Mouse (Mus musculus) heart, postnatal 0 days (tissue): Measurements from ENCODE around the gene Col4a2. TPM values are rescaled to one million over a fixed set of nuclear protein-coding genes. Genes with fewer than 3 reads are reported as not detected.

Source experiments
- ATAC-seq: fragments of 200-750 bp; cut with Nextera tagmentation; 2 replicates; pipeline ENCODE4 v1.8.0; 2017; ENCODE audit warnings: low read depth, moderate number of reproducible peaks, moderate library complexity; ENCODE audit not compliant: insufficient read depth
- DNase-seq: peaks from one replicate; pipeline ENCODE4 v3.0.0-alpha.2; 2016; ENCODE audit warnings: low spot score
- H3K27ac ChIP-seq: fragments of 300-500 bp; sonication (generic); 2 replicates; pipeline ENCODE4 v1.5.1; 2014; ENCODE audit warnings: low read depth, mild to moderate bottlenecking
- H3K27me3 ChIP-seq: fragments of 300-500 bp; sonication (generic); 2 replicates; pipeline ENCODE4 v1.6.1; 2014; ENCODE audit warnings: low read length, mixed read lengths; ENCODE audit not compliant: control insufficient read depth, insufficient read depth
- H3K36me3 ChIP-seq: fragments of 300-500 bp; sonication (generic); replicated peaks from 2 replicates; pipeline ENCODE4 v1.6.1; 2014; ENCODE audit warnings: low read length, mixed read lengths; ENCODE audit not compliant: control insufficient read depth, insufficient read depth
- H3K4me1 ChIP-seq: fragments of 300-500 bp; sonication (generic); 2 replicates; pipeline ENCODE4 v1.6.1; 2014; ENCODE audit warnings: antibody characterized with exemption; ENCODE audit not compliant: control insufficient read depth, insufficient read depth
- H3K4me2 ChIP-seq: fragments of 300-500 bp; sonication (generic); 2 replicates; pipeline ENCODE4 v1.6.1; 2014; ENCODE audit warnings: low read depth, mild to moderate bottlenecking, low read length, moderate library complexity
- H3K4me3 ChIP-seq: fragments of 300-500 bp; sonication (generic); 2 replicates; pipeline ENCODE4 v1.5.1; 2014; ENCODE audit warnings: low read depth, low read length
- H3K9ac ChIP-seq: fragments of 300-500 bp; sonication (generic); replicated peaks from 2 replicates; pipeline ENCODE4 v1.6.1; 2014; ENCODE audit warnings: low read depth, low read length, mixed read lengths
- H3K9me3 ChIP-seq: fragments of 300-500 bp; sonication (generic); replicated peaks from 2 replicates; pipeline ENCODE4 v1.6.1; 2016; ENCODE audit warnings: low read length; ENCODE audit not compliant: control insufficient read depth
- CTCF ChIP-seq: IDR thresholded peaks from 2 replicates; pipeline ENCODE4 v1.5.1; 2016; ENCODE audit warnings: antibody characterized with exemption, control low read depth, low read depth
- EP300 ChIP-seq: IDR thresholded peaks from 2 replicates; pipeline ENCODE4 v1.6.1; 2016; ENCODE audit warnings: antibody characterized with exemption, low read depth
- WGBS: fragments of 180-500 bp; shearing (Covaris S2); extraction: QIAGEN DNeasy Blood & Tissue Kit; methylation state at CpG from one replicate; pipeline ENCODE4 v1.1.7; 2014; 5-methylcytosine and 5-hydroxymethylcytosine counted together
- polyA plus RNA-seq: library from polyadenylated mRNA; unstranded; fragments of >200 nt; fragmentation: Nextera tagmentation; extraction: Ambion mirVana; gene quantifications from 2 replicates; pipeline ENCODE4 v1.2.1, GENCODE M21; 2015
- total RNA-seq: library from RNA; depleted of rRNA; stranded (reverse); fragments of >200 nt; gene quantifications from 2 replicates; pipeline ENCODE4 v1.2.3, GENCODE M21; 2014; ENCODE audit warnings: low replicate concordance

Col4a2 gene
- total and polyA plus RNA-seq, 2 experiments from 2014 or later = 98.5 to 315 TPM

DNA sequence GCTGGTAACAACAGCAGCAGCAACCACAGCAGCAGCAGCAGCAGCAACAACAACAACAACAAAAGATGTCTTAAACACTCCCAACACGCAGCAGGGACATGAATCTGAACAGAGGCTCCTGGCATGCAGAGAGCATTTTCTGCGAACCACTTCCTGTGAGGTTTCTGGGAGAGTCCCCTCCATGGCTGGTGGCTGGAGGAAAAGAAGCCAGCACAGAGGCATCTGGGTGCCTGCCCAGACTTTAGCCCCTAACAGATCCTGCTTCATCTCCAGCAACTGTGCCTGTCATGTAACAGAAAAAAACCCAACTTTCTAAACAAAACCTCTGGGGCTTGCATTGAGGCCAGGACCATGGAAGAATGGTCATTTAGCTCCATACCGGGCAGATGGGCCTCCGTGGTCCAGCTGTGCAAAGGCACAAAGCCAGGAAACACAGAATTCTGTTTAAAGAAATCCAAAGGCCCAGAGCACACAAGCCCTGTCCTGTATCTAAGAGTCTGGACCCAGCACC is 34.4 kb upstream of the Col4a2 start:
- H3K27me3 ChIP-seq = no peaks in the 10 kb centered on the region
- DNase-seq = no peak
- H3K9ac ChIP-seq = no peak overlapping the region
- no peak overlapping the region for H3K4me3 ChIP-seq
- 0 out of 2 replicates have a peak, but pooled peaks have one; percentile 21 for ATAC-seq
- H3K27ac ChIP-seq = peak overlapping the region; percentile 86
- TF ChIP-seq EP300 = no peak
- no peak for TF ChIP-seq CTCF
- H3K4me2 ChIP-seq = peak overlapping the region; percentile 13; the same call in 1 of the 2 replicates
- H3K4me1 ChIP-seq = peaks cover 70% of the 10 kb centered on the region
- no peaks in the 10 kb centered on the region for H3K36me3 ChIP-seq
- WGBS = 28% methylated on average over 4 of the region's 4 CpGs
- H3K9me3 ChIP-seq = no peaks in the 10 kb centered on the region

DNA sequence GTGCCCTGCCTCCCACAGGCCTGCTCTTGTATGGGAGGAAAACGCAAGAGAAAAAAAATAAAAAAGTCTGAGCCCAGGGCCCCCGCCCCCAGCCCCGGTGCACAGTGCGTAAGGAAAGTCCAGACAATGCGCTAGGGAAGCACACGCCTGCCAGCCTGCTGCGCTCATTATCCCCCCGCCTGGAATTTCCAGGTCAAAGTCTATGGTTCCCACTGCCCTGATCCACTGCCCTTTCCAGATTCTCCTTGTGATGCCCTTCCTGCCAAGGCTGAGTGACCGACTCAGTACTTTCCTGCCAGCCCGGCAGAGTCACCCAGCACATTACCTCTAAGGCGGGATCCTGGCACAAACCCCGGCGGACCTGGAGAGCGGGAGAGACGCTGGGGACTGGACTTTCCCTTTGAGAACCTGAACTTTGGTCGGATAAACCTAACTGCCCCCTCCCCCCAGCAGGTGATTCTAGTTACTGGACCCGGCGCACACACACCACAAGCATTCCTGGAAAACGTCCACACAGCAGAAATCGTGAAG is 33.2 kb upstream of the Col4a2 start:
- Histone ChIP-seq H3K4me1 (peaks cover 70% of the 10 kb centered on the region), H3K27me3 (no peaks in the 10 kb centered on the region), H3K9me3 (no peaks in the 10 kb centered on the region), H3K4me2 (peak overlapping the region; percentile 47), H3K9ac (no peak overlapping the region), H3K36me3 (no peaks in the 10 kb centered on the region), H3K4me3 (no peak overlapping the region), H3K27ac (peak overlapping the region; percentile 86)
- TF ChIP-seq CTCF (no peak), EP300 (peak; percentile 69)
- DNase-seq = peak; percentile 68
- 40% methylated on average over 20 of the region's 20 CpGs for WGBS
- peak; percentile 45; the same call in 1 of the 2 replicates for ATAC-seq

DNA sequence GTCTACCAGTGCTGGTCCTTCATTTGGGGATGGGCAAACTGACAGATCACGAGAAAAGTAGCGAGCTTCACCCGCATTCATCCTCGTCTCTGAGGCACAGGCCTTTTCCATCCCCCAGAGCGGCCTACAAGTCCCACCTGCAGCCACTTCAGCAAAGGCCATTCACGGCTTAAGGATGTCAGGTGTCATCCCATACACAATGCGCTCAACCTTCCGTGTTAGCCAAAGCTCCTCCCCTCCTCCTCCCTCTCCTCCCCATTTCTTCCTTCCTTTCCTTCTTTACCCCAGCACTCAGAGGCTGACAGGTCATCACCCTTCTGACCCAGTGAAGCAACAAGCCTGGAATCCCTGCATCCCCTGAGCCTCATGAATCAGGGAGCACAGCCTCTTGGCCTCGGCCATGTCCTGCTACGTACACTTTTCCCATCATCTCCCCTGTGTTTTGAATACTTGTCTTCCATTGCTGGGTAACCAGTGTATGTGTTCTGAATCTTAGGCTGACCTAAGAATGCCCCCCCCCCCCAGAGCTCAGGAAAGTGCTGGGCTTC is 31.8 kb upstream of the Col4a2 start:
- TF ChIP-seq EP300 (no peak), CTCF (no peak)
- 67% methylated on average over 10 of the region's 10 CpGs for WGBS
- H3K27ac ChIP-seq = peak overlapping the region; percentile 86
- H3K36me3 ChIP-seq = no peaks in the 10 kb centered on the region
- no peak for ATAC-seq
- no peaks in the 10 kb centered on the region for H3K9me3 ChIP-seq
- no peak overlapping the region for H3K4me3 ChIP-seq
- no peak overlapping the region for H3K9ac ChIP-seq
- H3K4me2 ChIP-seq = no peak overlapping the region
- H3K4me1 ChIP-seq = peaks cover 65% of the 10 kb centered on the region
- no peak for DNase-seq
- no peaks in the 10 kb centered on the region for H3K27me3 ChIP-seq

DNA sequence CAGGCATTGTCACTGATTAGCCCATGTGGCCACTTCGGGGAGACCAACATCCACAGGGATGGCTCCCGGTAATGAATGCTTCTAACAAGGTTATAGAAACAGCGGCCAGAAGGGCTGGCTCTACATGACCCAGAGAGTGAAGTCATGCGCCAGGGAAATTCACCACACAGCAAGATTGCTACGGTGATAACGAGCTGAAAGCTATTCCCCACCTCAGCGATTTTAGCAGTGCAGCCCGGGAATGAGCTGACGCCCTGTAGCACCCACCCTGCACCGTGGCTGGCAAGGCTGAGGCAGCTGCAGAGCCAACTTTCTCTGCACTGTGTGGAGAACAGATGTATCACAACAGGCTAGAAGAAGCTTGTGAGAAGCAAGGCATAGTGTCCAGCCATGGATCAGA is 30.5 kb upstream of the Col4a2 start:
- Histone ChIP-seq H3K9me3 (no peaks in the 10 kb centered on the region), H3K4me2 (no peak overlapping the region), H3K27ac (no peak overlapping the region), H3K4me1 (peaks cover 58% of the 10 kb centered on the region), H3K9ac (no peak overlapping the region), H3K4me3 (no peak overlapping the region), H3K27me3 (no peaks in the 10 kb centered on the region), H3K36me3 (no peaks in the 10 kb centered on the region)
- TF ChIP-seq EP300 = no peak
- DNase-seq (no peak), ATAC-seq (no peak)
- 79% methylated on average over 10 of the region's 10 CpGs for WGBS

DNA sequence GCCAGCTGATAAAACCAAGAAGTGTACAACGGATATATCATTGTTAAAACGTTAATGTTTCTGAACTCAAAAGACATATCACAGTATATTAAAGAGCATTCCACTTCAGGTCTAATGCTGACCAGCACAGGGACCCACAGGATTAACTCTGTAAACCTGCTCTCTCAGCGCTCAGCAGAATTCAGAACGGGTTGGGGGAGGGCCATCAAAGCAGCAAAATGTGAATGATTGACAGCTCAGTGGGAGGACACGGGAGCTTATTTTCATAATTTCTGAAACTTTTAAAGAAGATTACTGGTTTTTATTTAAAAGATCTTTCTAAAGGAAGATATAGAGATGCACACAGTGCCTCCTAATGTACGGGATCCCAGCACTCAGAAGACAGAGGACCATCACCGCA is 29.9 kb upstream of the Col4a2 start:
- TF ChIP-seq CTCF (no peak), EP300 (no peak)
- Histone ChIP-seq H3K9ac (no peak overlapping the region), H3K27me3 (no peaks in the 10 kb centered on the region), H3K27ac (peak overlapping the region; percentile 66; the same call in 1 of the 2 replicates), H3K4me1 (peaks cover 53% of the 10 kb centered on the region), H3K4me3 (no peak overlapping the region), H3K4me2 (no peak overlapping the region), H3K36me3 (no peaks in the 10 kb centered on the region), H3K9me3 (no peaks in the 10 kb centered on the region)
- no peak for ATAC-seq
- WGBS = 73% methylated on average over 7 of the region's 7 CpGs
- no peak for DNase-seq
